ENCODE assay signal across 7 mouse cellular contexts in the genomic region with DNA sequence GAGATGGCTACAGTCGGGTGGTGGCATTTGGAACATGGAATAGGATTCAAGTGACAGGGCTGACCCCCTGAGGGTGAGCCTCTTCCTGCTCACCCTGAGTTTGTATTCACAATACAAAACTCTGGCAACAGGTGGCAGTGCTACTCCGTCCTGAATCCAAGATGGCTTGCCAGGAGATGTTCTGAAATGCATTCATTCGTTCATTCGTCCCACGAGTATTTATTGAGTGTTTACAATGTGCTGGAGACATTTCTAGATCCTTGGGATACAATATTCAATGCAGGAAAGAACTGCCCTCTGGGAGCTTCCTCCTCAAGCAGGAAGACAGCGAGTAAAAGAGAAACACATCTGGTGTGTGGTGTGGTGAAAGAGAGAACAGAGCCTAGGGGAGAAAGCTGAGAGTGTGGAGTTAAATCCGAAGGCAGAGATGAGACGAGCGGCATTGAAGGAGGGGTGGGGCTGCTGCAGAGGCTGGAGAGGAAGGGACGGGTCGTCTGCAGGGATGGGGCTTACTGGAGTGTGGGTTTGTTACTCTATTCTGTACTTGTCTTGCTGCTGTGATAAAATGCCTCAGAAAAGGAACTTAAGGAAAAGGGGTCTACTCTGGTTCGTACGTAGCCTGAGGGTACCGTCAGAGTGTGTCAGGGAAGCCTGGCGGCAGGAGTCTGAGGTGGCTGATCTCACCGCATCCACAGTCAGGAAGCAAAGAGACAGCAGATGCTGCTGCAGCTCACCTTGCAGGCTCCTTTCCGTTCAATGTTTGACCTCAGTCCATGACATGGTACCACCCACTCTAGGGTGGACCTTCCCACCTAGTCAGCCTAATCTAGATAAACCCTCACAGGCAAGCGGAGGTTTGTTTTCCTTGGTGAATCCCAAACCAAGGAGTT.
DNase-seq lines count a peak whose midpoint lies in the region; ATAC-seq and TF ChIP-seq lines count a peak whose summit lies in the region.

No protein-coding gene starts in this region.

- H3K9ac ChIP-seq in midbrain, embryonic 11.5 days (ENCODE audit: low read length): no peak overlapping the region
- no peak overlapping the region for H3K9ac ChIP-seq in midbrain, embryonic 13.5 days (replicated peaks)

- DNase-seq in midbrain, embryonic 11.5 days (ENCODE audit: low spot score, missing footprints): peak; percentile 82
- DNase-seq in T-cell, adult 2 months (ENCODE audit: low spot score): peak; percentile 75
- DNase-seq in kidney, postnatal 4 days: peak; percentile 77 to 81
- no peak for DNase-seq in ovary, postnatal 14 days (ENCODE audit: low spot score)

- no peak overlapping the region for H3K4me2 ChIP-seq in midbrain, embryonic 11.5 days
- H3K4me2 ChIP-seq in midbrain, embryonic 13.5 days (replicated peaks): no peak overlapping the region

- H3K27ac ChIP-seq in midbrain, embryonic 11.5 days (ENCODE audit: low read depth, low read length): no peak overlapping the region
- H3K27ac ChIP-seq in midbrain, embryonic 13.5 days: no peak overlapping the region
- H3K27ac ChIP-seq in embryonic fibroblast, embryonic 13.5 days (ENCODE audit: insufficient read depth, low read length): no peak overlapping the region

- H3K4me3 ChIP-seq in midbrain, embryonic 11.5 days (ENCODE audit: low read depth, low read length): no peak overlapping the region
- no peak overlapping the region for H3K4me3 ChIP-seq in midbrain, embryonic 13.5 days (replicated peaks)
- H3K4me3 ChIP-seq in embryonic fibroblast, embryonic 13.5 days (ENCODE audit: insufficient read depth, low read length): no peak overlapping the region

- no peaks in the 10 kb centered on the region for H3K9me3 ChIP-seq in midbrain, embryonic 11.5 days (ENCODE audit: control insufficient read depth, low read length)
- no peaks in the 10 kb centered on the region for H3K9me3 ChIP-seq in midbrain, embryonic 13.5 days

- H3K4me1 ChIP-seq in midbrain, embryonic 11.5 days (ENCODE audit: control insufficient read depth, insufficient read depth, low read length): peaks cover 6% of the 10 kb centered on the region; the same call in 1 of the 2 replicates
- H3K4me1 ChIP-seq in midbrain, embryonic 13.5 days (replicated peaks): peaks cover 6% of the 10 kb centered on the region
- peaks cover under 1% of the 10 kb centered on the region; the same call in 1 of the 2 replicates for H3K4me1 ChIP-seq in embryonic fibroblast, embryonic 13.5 days (ENCODE audit: control insufficient read depth, insufficient read depth, low read length)

- no peak for TF ChIP-seq POLR2A in embryonic fibroblast, embryonic 13.5 days (IDR thresholded peaks at IDR 0.05; ENCODE audit: low read depth, low read length)

- H3K27me3 ChIP-seq in midbrain, embryonic 11.5 days (ENCODE audit: control insufficient read depth, insufficient read depth, low read length): no peaks in the 10 kb centered on the region
- H3K27me3 ChIP-seq in midbrain, embryonic 13.5 days: no peaks in the 10 kb centered on the region

- no peaks in the 10 kb centered on the region for H3K36me3 ChIP-seq in midbrain, embryonic 11.5 days (ENCODE audit: control insufficient read depth, insufficient read depth, low read length)
- no peaks in the 10 kb centered on the region for H3K36me3 ChIP-seq in midbrain, embryonic 13.5 days

- no peak for ATAC-seq in midbrain, embryonic 11.5 days (ENCODE audit: low FRiP score)
- ATAC-seq in midbrain, embryonic 13.5 days: no peak
- peak; percentile 66 for ATAC-seq in megakaryocyte progenitor cell, adult 5-6 weeks (replicated peaks; ENCODE audit: poor library complexity)

- WGBS in midbrain, embryonic 11.5 days: 47% methylated on average over 18 of the region's 18 CpGs
- WGBS in midbrain, embryonic 13.5 days: 52% methylated on average over 18 of the region's 18 CpGs

- TF ChIP-seq CTCF in embryonic fibroblast, embryonic 13.5 days (IDR thresholded peaks at IDR 0.05; ENCODE audit: borderline replicate concordance, insufficient read depth, low read length): 0 out of 2 replicates have a peak, but pooled peaks have one; percentile 29
